Mouse (Mus musculus) retina, embryonic 14.5 days (tissue): Measurements from ENCODE around the gene Csde1.
A peak's percentile ranks its signal among the peaks of the same experiment; 100 is the strongest.

ENCODE experiments used
- DNase-seq: peaks from one replicate; pipeline ENCODE4 v3.0.0-alpha.2; 2015; ENCODE audit warnings: low spot score

The Csde1 gene

DNA sequence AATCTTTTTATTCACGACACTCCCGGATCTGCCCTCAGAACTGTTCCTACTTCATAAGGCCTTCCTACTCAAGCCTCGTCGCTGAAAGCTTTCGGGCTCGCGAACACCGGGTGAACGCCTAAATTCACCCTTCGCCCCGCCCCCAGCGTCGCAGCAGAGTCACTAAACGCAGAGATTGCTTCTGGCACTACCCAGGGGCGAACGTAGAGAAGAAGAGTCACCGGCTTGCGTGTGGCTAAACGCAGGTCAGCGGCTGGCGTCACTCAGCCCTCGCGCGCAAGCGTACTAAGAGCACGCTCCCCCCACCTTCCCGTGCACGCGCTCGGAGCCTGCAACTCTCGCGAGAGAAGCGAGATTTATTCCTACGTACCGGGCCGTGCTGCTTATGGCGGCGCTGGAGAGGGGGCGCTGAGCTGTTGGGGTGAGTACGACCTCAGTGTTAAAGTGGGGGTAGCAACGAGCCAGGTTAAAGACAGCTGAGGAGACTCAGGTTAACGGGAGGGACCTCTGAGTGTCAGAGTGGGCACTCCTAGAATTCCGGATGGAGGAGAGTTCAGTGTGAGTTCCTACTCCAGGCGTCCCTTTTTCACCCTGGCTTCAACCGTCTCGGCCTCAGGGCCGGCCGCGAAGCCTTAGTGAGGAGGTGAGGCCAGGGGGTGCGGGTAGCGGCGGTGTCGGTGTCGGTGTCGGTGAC is at the start of gene Csde1:
TSS of gene Csde1 (plus strand) at position 178 of the 694 bp plus-strand sequence.
- peak; percentile 99 for DNase-seq

DNA sequence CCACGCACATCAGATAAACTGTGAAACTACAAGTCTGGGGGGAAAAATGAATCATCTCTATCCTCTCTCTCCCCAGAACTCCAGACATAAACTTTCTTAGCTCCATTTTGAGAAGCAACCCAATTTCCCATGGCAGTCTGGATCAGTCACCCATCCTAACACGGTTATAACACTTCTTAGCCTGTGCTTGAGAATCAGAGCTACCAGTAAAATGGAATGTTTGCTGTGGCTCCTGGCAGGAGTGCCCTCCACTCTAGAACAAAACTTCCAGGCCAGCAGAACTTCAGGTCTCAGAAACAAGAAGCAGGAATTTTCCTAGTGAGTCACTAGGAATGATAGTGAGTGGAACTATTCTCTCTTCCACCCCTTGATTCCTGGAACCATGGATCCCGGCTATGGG is 49.7 kb upstream of the Csde1 start:
- DNase-seq: no peak

GRCm38 (mm10) chr3:102976906-102977305 is 43.3 kb upstream of the Csde1 start:
- no peak for DNase-seq

DNA sequence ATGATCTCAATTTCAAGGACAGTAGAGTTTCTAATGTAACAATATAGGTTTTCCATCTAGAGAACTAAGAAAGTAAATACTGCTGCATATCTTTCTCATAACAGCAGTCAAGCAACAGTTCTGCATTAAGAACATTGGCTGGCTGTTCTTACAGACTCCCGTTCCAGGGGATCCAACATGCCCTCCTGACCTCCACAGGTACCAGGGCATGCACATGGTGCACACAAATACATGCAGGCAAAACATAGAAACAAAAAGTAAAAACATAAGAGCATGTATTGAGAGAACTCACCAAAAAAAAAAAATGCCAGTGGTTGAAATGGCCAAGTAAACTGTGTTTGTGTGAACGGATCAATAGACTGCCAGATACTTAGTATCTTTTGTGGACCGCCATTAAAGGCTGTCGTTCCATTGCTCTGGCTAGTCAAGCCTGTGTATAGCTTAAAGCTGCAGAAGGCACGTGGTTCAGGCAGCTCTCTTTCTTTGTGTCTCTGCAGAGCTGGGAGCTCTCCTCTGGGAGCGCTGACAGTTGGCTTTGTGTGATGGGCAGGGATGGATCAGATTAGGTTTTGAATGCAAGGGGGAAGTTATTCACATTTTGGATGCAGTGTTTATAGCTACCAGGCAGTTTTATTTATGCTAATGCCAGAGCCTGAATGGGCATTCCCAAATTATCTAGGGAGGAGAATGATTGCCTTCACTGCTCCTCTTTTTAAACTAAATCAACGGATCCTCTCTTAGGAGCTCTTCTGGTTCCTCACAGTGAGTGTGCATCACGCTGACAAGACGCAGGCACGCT is 40.5 kb upstream of the Csde1 start:
- peak; percentile 77 for DNase-seq

GRCm38 (mm10) chr3:102980349-102980736 is 39.9 kb upstream of the Csde1 start:
- no peak for DNase-seq

DNA sequence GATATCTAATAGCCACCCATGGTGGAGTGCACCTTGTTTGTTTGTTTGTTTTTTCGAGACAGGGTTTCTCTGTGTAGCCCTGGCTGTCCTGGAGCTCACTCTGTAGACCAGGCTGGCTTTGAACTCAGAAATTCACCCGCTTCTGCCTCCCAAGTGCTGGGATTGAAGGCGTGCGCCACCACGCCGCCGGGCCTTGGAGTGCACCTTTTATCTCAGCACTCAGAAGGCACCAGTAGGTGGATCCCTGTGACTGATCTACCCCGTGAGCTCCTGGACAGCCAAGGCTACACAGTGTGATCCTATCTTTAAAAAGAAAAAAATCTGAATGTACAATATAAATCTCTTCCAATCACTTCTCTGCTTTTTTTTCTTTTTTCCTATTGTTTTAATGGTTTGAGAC is 29.2 kb upstream of the Csde1 start:
- no peak for DNase-seq

- DNase-seq: no peak
Observed at GRCm38 (mm10) chr3:102992936-102993335, 27.3 kb upstream of the Csde1 start.

GRCm38 (mm10) chr3:102995233-102995604 is 25.0 kb upstream of the Csde1 start:
- DNase-seq: no peak

DNA sequence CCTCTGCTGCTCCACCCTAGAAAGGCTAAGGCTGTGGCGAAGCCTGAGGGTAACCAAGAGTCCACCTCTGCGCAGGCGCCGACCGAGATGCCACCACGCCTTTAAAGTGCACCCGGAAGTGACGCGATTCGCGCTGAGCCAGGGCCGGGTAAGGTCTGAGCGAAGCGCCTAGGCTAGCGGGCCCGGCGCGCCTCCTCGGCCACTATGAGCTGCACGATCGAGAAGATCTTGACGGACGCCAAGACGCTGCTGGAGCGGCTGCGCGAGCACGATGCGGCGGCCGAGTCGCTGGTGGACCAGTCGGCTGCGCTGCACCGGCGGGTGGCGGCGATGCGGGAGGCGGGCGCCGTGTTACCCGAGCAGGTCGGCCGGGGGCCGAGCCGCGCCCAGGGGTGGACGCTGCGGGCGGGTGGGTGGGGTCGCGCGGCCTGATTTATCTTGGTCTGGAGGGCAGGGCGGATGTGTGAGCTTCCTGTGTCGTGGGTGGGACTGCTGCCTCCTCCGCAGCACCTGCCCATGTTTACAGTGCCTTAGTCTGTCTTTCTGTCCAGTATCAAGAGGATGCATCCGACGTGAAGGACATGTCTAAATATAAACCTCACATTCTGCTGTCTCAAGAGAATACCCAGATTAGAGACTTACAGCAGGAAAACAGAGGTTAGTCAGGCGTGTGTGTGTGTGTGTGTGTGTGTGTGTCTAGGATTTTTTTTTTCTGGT is 24.5 kb upstream of the Csde1 start, which contains the start of gene Sike1:
TSS of gene Sike1 (plus strand) at position 104 of the 717 bp plus-strand sequence.
- peak; percentile 90 for DNase-seq

DNA sequence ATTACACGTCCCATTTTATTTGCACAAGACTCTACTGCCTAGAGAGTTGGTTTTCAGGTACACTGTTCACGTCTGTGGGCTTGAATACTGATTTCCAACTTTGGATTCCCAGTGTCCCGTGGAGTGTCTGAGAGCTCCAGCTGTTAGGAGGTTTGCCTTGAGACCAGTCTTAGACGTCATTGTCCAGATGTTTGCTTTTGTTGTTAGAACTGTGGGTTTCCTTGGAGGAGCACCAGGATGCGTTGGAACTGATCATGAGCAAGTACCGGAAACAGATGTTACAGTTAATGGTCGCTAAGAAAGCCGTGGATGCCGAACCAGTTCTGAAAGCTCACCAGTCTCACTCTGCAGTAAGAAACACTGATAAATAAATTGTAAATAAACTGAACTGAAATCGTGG is 23.2 kb upstream of the Csde1 start:
- DNase-seq: no peak

- DNase-seq: no peak
Observed at GRCm38 (mm10) chr3:102997591-102997990, 22.6 kb upstream of the Csde1 start.

- no peak for DNase-seq
Observed at GRCm38 (mm10) chr3:103001595-103001994, 18.6 kb upstream of the Csde1 start.

- DNase-seq: no peak
Observed at GRCm38 (mm10) chr3:103017350-103017749, 2.9 kb upstream of the Csde1 start.

DNA sequence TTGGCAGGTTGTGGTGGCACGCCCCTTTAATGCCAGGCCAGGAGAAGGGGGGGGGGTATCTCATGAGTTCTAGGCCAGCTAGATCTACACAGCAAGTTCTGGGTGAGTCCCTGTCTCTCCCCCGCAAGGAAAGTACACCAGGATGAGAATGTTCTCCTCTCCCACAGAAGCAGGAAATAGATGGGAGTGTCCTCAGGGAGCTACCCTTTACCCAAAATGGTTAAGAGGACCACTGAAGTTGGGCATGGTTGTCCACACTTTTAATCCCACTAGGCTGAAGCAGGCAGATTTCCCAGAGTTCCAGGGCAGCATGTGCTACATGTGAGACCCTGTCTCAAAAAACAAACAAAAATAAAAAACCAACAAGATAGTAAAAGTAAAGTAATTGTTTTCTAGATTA is 764 bp upstream of the Csde1 start:
- no peak for DNase-seq

GRCm38 (mm10) chr3:103020943-103021638 is 865 bp downstream of the Csde1 start:
- DNase-seq: peak; percentile 93

- DNase-seq: peak; percentile 13
Observed at GRCm38 (mm10) chr3:103026174-103026573, 5.9 kb downstream of the Csde1 start.

DNA sequence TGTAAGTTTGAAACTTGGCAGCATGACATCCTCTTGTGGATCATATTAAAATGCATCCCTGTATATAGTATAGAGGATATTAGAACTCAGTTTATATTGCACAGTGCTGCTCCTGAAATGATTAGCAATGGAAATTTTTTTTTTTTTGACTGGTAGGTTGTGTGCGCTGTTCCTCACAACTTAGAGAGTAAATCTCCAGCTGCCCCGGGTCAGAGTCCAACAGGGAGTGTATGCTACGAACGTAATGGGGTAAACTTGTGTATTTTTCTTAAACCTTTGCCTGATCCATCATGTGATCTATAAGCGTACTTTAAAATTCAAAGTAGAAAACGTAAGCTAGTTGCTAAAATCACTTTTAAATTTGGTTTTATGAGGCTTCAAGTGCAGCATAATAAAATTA is 20.1 kb downstream of the Csde1 start:
- no peak for DNase-seq

- no peak for DNase-seq
Observed at GRCm38 (mm10) chr3:103040861-103041379, 20.7 kb downstream of the Csde1 start.

DNA sequence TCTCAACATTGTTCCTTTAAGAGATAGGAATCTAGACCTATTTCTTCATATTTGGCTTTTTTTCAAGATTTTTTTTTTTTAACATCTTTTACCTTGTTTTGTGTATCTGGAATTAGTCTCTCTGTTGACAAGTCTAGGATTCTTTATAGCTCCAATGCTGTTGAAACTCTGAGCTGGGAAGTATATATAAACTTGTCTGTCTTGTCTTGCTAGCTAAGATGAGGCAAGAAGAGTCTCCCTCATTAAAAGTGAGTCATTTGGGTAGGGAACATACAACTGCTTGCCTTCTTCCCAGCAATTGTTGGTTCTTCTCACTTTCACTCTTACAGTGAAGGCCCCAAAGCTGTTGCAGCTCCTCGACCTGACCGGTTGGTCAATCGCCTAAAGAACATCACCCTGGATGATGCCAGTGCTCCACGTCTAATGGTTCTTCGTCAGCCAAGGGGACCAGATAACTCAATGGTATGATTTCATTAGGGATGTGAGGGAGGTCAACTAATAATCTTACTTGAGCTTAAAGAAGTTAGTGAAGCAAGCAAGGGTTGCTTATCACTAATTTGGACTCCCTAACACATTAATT is 35.9 kb downstream of the Csde1 start:
- DNase-seq: no peak

DNA sequence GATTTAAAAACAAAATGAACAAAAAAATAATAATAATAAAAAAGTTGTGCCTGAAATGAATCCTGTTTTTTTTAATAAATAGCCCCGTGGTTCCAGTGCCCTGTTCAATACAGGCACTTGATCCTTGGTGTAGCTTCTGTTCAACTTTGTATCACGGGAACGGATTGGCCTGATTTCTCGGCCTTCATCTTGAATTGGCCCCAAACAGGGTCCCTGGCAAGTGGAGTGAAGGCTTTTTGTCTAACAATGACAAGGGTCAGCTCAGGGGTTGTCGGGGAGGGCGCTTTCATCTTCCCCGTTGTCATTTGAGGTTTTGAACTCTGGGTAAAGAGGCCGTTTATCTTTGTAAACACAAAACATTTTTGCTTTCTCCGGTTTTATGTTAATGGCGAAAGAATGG is 37.5 kb downstream of the Csde1 start:
- no peak for DNase-seq
